Mouse (Mus musculus): ENCODE measurements around the gene Spindoc. TPM values are rescaled to one million over a fixed set of nuclear protein-coding genes. Genes with fewer than 3 reads are reported as not detected.

The Spindoc gene
- total RNA-seq, 2 experiments from 2014 or later, result 4.7 to 19.8 TPM

Other genes starting within 250 kb of the Spindoc start
- gene Otub1, start 176.7 kb downstream of the Spindoc start, total RNA-seq (2014; fragmentation: Nextera tagmentation), result 61.0 and 61.2 TPM in 2 replicates
- gene Otub1, start 176.7 kb downstream of the Spindoc start, total RNA-seq (2017), result 63.0 and 69.0 TPM in 2 replicates
- gene Cox8a, start 165.4 kb downstream of the Spindoc start, total RNA-seq (2014; fragmentation: Nextera tagmentation), result 854 and 878 TPM in 2 replicates
- 563 and 615 TPM in 2 replicates for gene Cox8a, start 165.4 kb downstream of the Spindoc start, total RNA-seq (2017)
- gene Naa40, start 141.8 kb downstream of the Spindoc start, total RNA-seq (2014; fragmentation: Nextera tagmentation), result 67.4 and 72.3 TPM in 2 replicates
- gene Naa40, start 141.8 kb downstream of the Spindoc start, total RNA-seq (2017), result 42.9 and 49.3 TPM in 2 replicates
- 3.1 and 6.9 TPM in 2 replicates for gene Rcor2, start 115.7 kb downstream of the Spindoc start, total RNA-seq (2014; fragmentation: Nextera tagmentation)
- gene Rcor2, start 115.7 kb downstream of the Spindoc start, total RNA-seq (2017), result 3.4 and 5.2 TPM in 2 replicates
- 48.7 and 85.8 TPM in 2 replicates for gene Mark2, start 41.1 kb downstream of the Spindoc start, total RNA-seq (2014; fragmentation: Nextera tagmentation)
- gene Mark2, start 41.1 kb downstream of the Spindoc start, total RNA-seq (2017), result 17.8 and 21.2 TPM in 2 replicates
- gene 2700081O15Rik, start 34.6 kb upstream of the Spindoc start, total RNA-seq (2014; fragmentation: Nextera tagmentation), result 1.5 and 3.1 TPM in 2 replicates
- 1.2 and 1.6 TPM in 2 replicates for gene 2700081O15Rik, start 34.6 kb upstream of the Spindoc start, total RNA-seq (2017)
- gene Rtn3, start 100.3 kb upstream of the Spindoc start, total RNA-seq (2014; fragmentation: Nextera tagmentation), result 166 and 193 TPM in 2 replicates
- gene Rtn3, start 100.3 kb upstream of the Spindoc start, total RNA-seq (2017), result 80.4 and 94.7 TPM in 2 replicates
- gene Atl3, start 111.0 kb upstream of the Spindoc start, total RNA-seq (2014; fragmentation: Nextera tagmentation), result 47.9 and 50.2 TPM in 2 replicates
- 49.0 and 52.6 TPM in 2 replicates for gene Atl3, start 111.0 kb upstream of the Spindoc start, total RNA-seq (2017)
- 5.9 and 6.4 TPM in 2 replicates for gene Pla2g16, start 174.5 kb upstream of the Spindoc start, total RNA-seq (2014; fragmentation: Nextera tagmentation)
- gene Pla2g16, start 174.5 kb upstream of the Spindoc start, total RNA-seq (2017), result 8.4 and 9.1 TPM in 2 replicates
- not detected in 2 replicates for gene Lgals12, start 224.2 kb upstream of the Spindoc start, total RNA-seq (2014; fragmentation: Nextera tagmentation)
- gene Lgals12, start 224.2 kb upstream of the Spindoc start, total RNA-seq (2017), result not detected in 2 replicates
- gene Hrasls5, start 229.5 kb upstream of the Spindoc start, total RNA-seq (2014; fragmentation: Nextera tagmentation), result not detected in 2 replicates
- not detected in 2 replicates for gene Hrasls5, start 229.5 kb upstream of the Spindoc start, total RNA-seq (2017)